Mouse (Mus musculus) lung, postnatal 10 days (tissue): ENCODE measurements around the gene Scn3a.

Source experiments
- DNase-seq: peaks from one replicate; pipeline ENCODE4 v3.0.0; 2021

The Scn3a gene

GRCm38 (mm10) chr2:65566793-65567787, at the start of gene Scn3a:
Gene Scn3a (minus strand): TSS chr2:65567627.
- peak; percentile 61 for DNase-seq

GRCm38 (mm10) chr2:65611887-65612286, 44.5 kb upstream of the Scn3a start:
- no peak for DNase-seq

GRCm38 (mm10) chr2:65607813-65608212, 40.4 kb upstream of the Scn3a start:
- no peak for DNase-seq

- no peak for DNase-seq
These were observed 20.3 kb upstream of the Scn3a start for GRCm38 (mm10) chr2:65587679-65588078.

GRCm38 (mm10) chr2:65567925-65568324, 498 bp upstream of the Scn3a start:
- DNase-seq, result no peak

GRCm38 (mm10) chr2:65563898-65564297, 3.5 kb downstream of the Scn3a start:
- no peak for DNase-seq

GRCm38 (mm10) chr2:65557719-65558118, 9.7 kb downstream of the Scn3a start:
- no peak for DNase-seq

- DNase-seq, result no peak
These were observed 12.8 kb downstream of the Scn3a start for GRCm38 (mm10) chr2:65554662-65555061.

GRCm38 (mm10) chr2:65553473-65553872, 14.0 kb downstream of the Scn3a start:
- no peak for DNase-seq

- DNase-seq, result no peak
These were observed 14.7 kb downstream of the Scn3a start for GRCm38 (mm10) chr2:65552727-65553126.

- no peak for DNase-seq
These were observed 15.2 kb downstream of the Scn3a start for GRCm38 (mm10) chr2:65552222-65552621.

GRCm38 (mm10) chr2:65551736-65552135, 15.7 kb downstream of the Scn3a start:
- DNase-seq, result no peak

GRCm38 (mm10) chr2:65550564-65550963, 16.9 kb downstream of the Scn3a start:
- no peak for DNase-seq

- DNase-seq, result no peak
These were observed 18.8 kb downstream of the Scn3a start for GRCm38 (mm10) chr2:65548665-65549064.

GRCm38 (mm10) chr2:65547341-65547740, 20.1 kb downstream of the Scn3a start:
- no peak for DNase-seq

- DNase-seq, result no peak
These were observed 24.4 kb downstream of the Scn3a start for GRCm38 (mm10) chr2:65542906-65543592.

GRCm38 (mm10) chr2:65541781-65542180, 25.6 kb downstream of the Scn3a start:
- DNase-seq, result no peak

GRCm38 (mm10) chr2:65538436-65538835, 29.0 kb downstream of the Scn3a start:
- DNase-seq, result no peak

GRCm38 (mm10) chr2:65532127-65532854, 35.1 kb downstream of the Scn3a start:
- DNase-seq, result no peak

- DNase-seq, result no peak
These were observed 38.3 kb downstream of the Scn3a start for GRCm38 (mm10) chr2:65529148-65529547.

GRCm38 (mm10) chr2:65516703-65517102, 50.7 kb downstream of the Scn3a start:
- DNase-seq, result peak; percentile 15

- DNase-seq, result no peak
These were observed 59.2 kb downstream of the Scn3a start for GRCm38 (mm10) chr2:65508217-65508616.

GRCm38 (mm10) chr2:65490450-65490849, 77.0 kb downstream of the Scn3a start:
- no peak for DNase-seq
